Mouse (Mus musculus): Measurements from ENCODE around the gene Usp21. TPM values are rescaled to one million over a fixed set of nuclear protein-coding genes. Genes with fewer than 3 reads are reported as not detected.

The Usp21 gene
- polyA plus RNA-seq, 1 experiment from 2014 or later, result 105 TPM

GRCm38 (mm10) chr1:171234126-171234525 lies 53.7 kb downstream of the Usp21 start, which contains the start of gene Fcer1g:
Gene Fcer1g, minus strand, starts transcription at chr1:171234365.
- Histone ChIP-seq H3K36me3 (ENCODE audit: control insufficient read depth, insufficient read depth, low read length) (peaks cover 33% of the 10 kb centered on the region), H3K9me3 (replicated peaks; ENCODE audit: control insufficient read depth, low read length, poor library complexity, severe bottlenecking) (no peaks in the 10 kb centered on the region), H3K9ac (ENCODE audit: low read depth, low read length) (no peak within 1 kb of the TSS), H3K4me2 (ENCODE audit: low read length) (no peak within 1 kb of the TSS), H3K4me1 (ENCODE audit: control insufficient read depth, insufficient read depth, low read length) (no peaks in the 10 kb centered on the region), H3K27ac (ENCODE audit: low read length) (no peak within 1 kb of the TSS), H3K27me3 (ENCODE audit: control insufficient read depth, insufficient read depth, low read depth, low read length) (no peaks in the 10 kb centered on the region), H3K4me3 (ENCODE audit: low read depth, low read length) (no peak within 1 kb of the TSS)
- WGBS, result 93% methylated on average over 14 of the region's 14 CpGs
- no peak for ATAC-seq

GRCm38 (mm10) chr1:171232800-171233730 lies 54.7 kb downstream of the Usp21 start:
- H3K4me3 ChIP-seq (ENCODE audit: low read depth, low read length), result no peak overlapping the region
- no peaks in the 10 kb centered on the region for H3K4me1 ChIP-seq (ENCODE audit: control insufficient read depth, insufficient read depth, low read length)
- H3K9me3 ChIP-seq (replicated peaks; ENCODE audit: control insufficient read depth, low read length, poor library complexity, severe bottlenecking), result no peaks in the 10 kb centered on the region
- no peak for ATAC-seq
- no peaks in the 10 kb centered on the region for H3K27me3 ChIP-seq (ENCODE audit: control insufficient read depth, insufficient read depth, low read depth, low read length)
- H3K4me2 ChIP-seq (ENCODE audit: low read length), result no peak overlapping the region
- H3K27ac ChIP-seq (ENCODE audit: low read length), result no peak overlapping the region
- 87% methylated on average over 12 of the region's 12 CpGs for WGBS
- H3K36me3 ChIP-seq (ENCODE audit: control insufficient read depth, insufficient read depth, low read length), result peaks cover 27% of the 10 kb centered on the region
- H3K9ac ChIP-seq (ENCODE audit: low read depth, low read length), result no peak overlapping the region

GRCm38 (mm10) chr1:171232348-171232747 lies 55.4 kb downstream of the Usp21 start:
- Histone ChIP-seq H3K9me3 (replicated peaks; ENCODE audit: control insufficient read depth, low read length, poor library complexity, severe bottlenecking) (no peaks in the 10 kb centered on the region), H3K27ac (ENCODE audit: low read length) (no peak overlapping the region), H3K4me1 (ENCODE audit: control insufficient read depth, insufficient read depth, low read length) (no peaks in the 10 kb centered on the region), H3K4me3 (ENCODE audit: low read depth, low read length) (no peak overlapping the region), H3K36me3 (ENCODE audit: control insufficient read depth, insufficient read depth, low read length) (peaks cover 21% of the 10 kb centered on the region), H3K4me2 (ENCODE audit: low read length) (no peak overlapping the region), H3K9ac (ENCODE audit: low read depth, low read length) (no peak overlapping the region), H3K27me3 (ENCODE audit: control insufficient read depth, insufficient read depth, low read depth, low read length) (no peaks in the 10 kb centered on the region)
- 89% methylated on average over 5 of the region's 5 CpGs for WGBS
- no peak for ATAC-seq

Other genes starting within 250 kb of the Usp21 start
- 6.8 and 9.0 TPM in 2 replicates for gene Fcgr3, start 223.1 kb downstream of the Usp21 start, polyA plus RNA-seq (2015; fragmentation: Nextera tagmentation; extraction: Ambion mirVana)
- 7.8 and 9.2 TPM in 2 replicates for gene Cfap126, start 174.1 kb downstream of the Usp21 start, polyA plus RNA-seq (2015; fragmentation: Nextera tagmentation; extraction: Ambion mirVana)
- gene Sdhc, start 137.4 kb downstream of the Usp21 start, polyA plus RNA-seq (2015; fragmentation: Nextera tagmentation; extraction: Ambion mirVana), result 284 and 311 TPM in 2 replicates
- 0.20 and 0.63 TPM in 2 replicates for gene Mpz, start 137.3 kb downstream of the Usp21 start, polyA plus RNA-seq (2015; fragmentation: Nextera tagmentation; extraction: Ambion mirVana)
- gene Pcp4l1, start 91.7 kb downstream of the Usp21 start, polyA plus RNA-seq (2015; fragmentation: Nextera tagmentation; extraction: Ambion mirVana), result 15.1 and 20.7 TPM in 2 replicates
- 0.38 and 0.47 TPM in 2 replicates for gene Nr1i3, start 74.0 kb downstream of the Usp21 start, polyA plus RNA-seq (2015; fragmentation: Nextera tagmentation; extraction: Ambion mirVana)
- gene Tomm40l, start 65.5 kb downstream of the Usp21 start, polyA plus RNA-seq (2015; fragmentation: Nextera tagmentation; extraction: Ambion mirVana), result 46.8 and 58.3 TPM in 2 replicates
- 2.1 and 3.1 TPM in 2 replicates for gene Apoa2, start 62.9 kb downstream of the Usp21 start, polyA plus RNA-seq (2015; fragmentation: Nextera tagmentation; extraction: Ambion mirVana)
- gene Fcer1g, start 53.6 kb downstream of the Usp21 start, polyA plus RNA-seq (2015; fragmentation: Nextera tagmentation; extraction: Ambion mirVana), result 15.9 and 19.3 TPM in 2 replicates
- 8.7 and 9.1 TPM in 2 replicates for gene Adamts4, start 37.6 kb downstream of the Usp21 start, polyA plus RNA-seq (2015; fragmentation: Nextera tagmentation; extraction: Ambion mirVana)
- 218 and 225 TPM in 2 replicates for gene Ndufs2, start 36.6 kb downstream of the Usp21 start, polyA plus RNA-seq (2015; fragmentation: Nextera tagmentation; extraction: Ambion mirVana)
- 113 and 115 TPM in 2 replicates for gene B4galt3, start 17.7 kb downstream of the Usp21 start, polyA plus RNA-seq (2015; fragmentation: Nextera tagmentation; extraction: Ambion mirVana)
- gene Ppox, start 6.8 kb downstream of the Usp21 start, polyA plus RNA-seq (2015; fragmentation: Nextera tagmentation; extraction: Ambion mirVana), result 44.4 and 49.5 TPM in 2 replicates
- 105 and 116 TPM in 2 replicates for gene Ufc1, start 7.0 kb upstream of the Usp21 start, polyA plus RNA-seq (2015; fragmentation: Nextera tagmentation; extraction: Ambion mirVana)
- 53.6 and 55.2 TPM in 2 replicates for gene Dedd, start 41.2 kb upstream of the Usp21 start, polyA plus RNA-seq (2015; fragmentation: Nextera tagmentation; extraction: Ambion mirVana)
- 53.8 and 56.9 TPM in 2 replicates for gene Nit1, start 57.7 kb upstream of the Usp21 start, polyA plus RNA-seq (2015; fragmentation: Nextera tagmentation; extraction: Ambion mirVana)
- 146 and 166 TPM in 2 replicates for gene Pfdn2, start 57.7 kb upstream of the Usp21 start, polyA plus RNA-seq (2015; fragmentation: Nextera tagmentation; extraction: Ambion mirVana)
- 4.3 and 4.6 TPM in 2 replicates for gene Klhdc9, start 72.8 kb upstream of the Usp21 start, polyA plus RNA-seq (2015; fragmentation: Nextera tagmentation; extraction: Ambion mirVana)
- 3.6 and 3.9 TPM in 2 replicates for gene Nectin4, start 82.1 kb upstream of the Usp21 start, polyA plus RNA-seq (2015; fragmentation: Nextera tagmentation; extraction: Ambion mirVana)
- gene Arhgap30, start 101.0 kb upstream of the Usp21 start, polyA plus RNA-seq (2015; fragmentation: Nextera tagmentation; extraction: Ambion mirVana), result 0.45 and 0.59 TPM in 2 replicates
- 197 and 201 TPM in 2 replicates for gene Usf1, start 123.3 kb upstream of the Usp21 start, polyA plus RNA-seq (2015; fragmentation: Nextera tagmentation; extraction: Ambion mirVana)
- 6.2 and 7.6 TPM in 2 replicates for gene Tstd1, start 130.9 kb upstream of the Usp21 start, polyA plus RNA-seq (2015; fragmentation: Nextera tagmentation; extraction: Ambion mirVana)
- gene F11r, start 149.5 kb upstream of the Usp21 start, polyA plus RNA-seq (2015; fragmentation: Nextera tagmentation; extraction: Ambion mirVana), result 10.4 and 10.5 TPM in 2 replicates
- 34.8 and 35.9 TPM in 2 replicates for gene Alyref2, start 215.5 kb upstream of the Usp21 start, polyA plus RNA-seq (2015; fragmentation: Nextera tagmentation; extraction: Ambion mirVana)
- not detected in 2 replicates for gene Itln1, start 247.3 kb upstream of the Usp21 start, polyA plus RNA-seq (2015; fragmentation: Nextera tagmentation; extraction: Ambion mirVana)

Data from midbrain, embryonic 16.5 days (tissue).